Mouse (Mus musculus) liver, embryonic 15.5 days (tissue): ENCODE measurements at regions not wholly inside any gene's neighbourhood (a gene's known extent, or its start where the extent isn't known, plus 50 kb on each side); places are given as distances from the start of the nearest gene placed in this dataset.

Source experiments
- ATAC-seq: fragments of 200-750 bp; cut with Nextera tagmentation; 2 replicates; pipeline ENCODE4 v1.8.0; 2017; ENCODE audit warnings: moderate number of reproducible peaks, mild to moderate bottlenecking, moderate library complexity; ENCODE audit not compliant: insufficient read depth
- H3K27ac ChIP-seq: fragments of 300-500 bp; sonication (generic); replicated peaks from 2 replicates; pipeline ENCODE4 v1.5.1; 2015; ENCODE audit warnings: mild to moderate bottlenecking, inconsistent platforms
- H3K27me3 ChIP-seq: fragments of 300-500 bp; sonication (generic); 2 replicates; pipeline ENCODE4 v1.6.1; 2015; ENCODE audit warnings: mild to moderate bottlenecking, inconsistent platforms
- H3K36me3 ChIP-seq: fragments of 300-500 bp; sonication (generic); replicated peaks from 2 replicates; pipeline ENCODE4 v1.6.1; 2015; ENCODE audit warnings: moderate library complexity, mild to moderate bottlenecking, inconsistent platforms
- H3K4me1 ChIP-seq: fragments of 300-500 bp; sonication (generic); replicated peaks from 2 replicates; pipeline ENCODE4 v1.6.1; 2015; ENCODE audit warnings: inconsistent platforms
- H3K4me2 ChIP-seq: fragments of 300-500 bp; sonication (generic); 2 replicates; pipeline ENCODE4 v1.6.1; 2015; ENCODE audit warnings: moderate library complexity, mild to moderate bottlenecking, inconsistent platforms
- H3K4me3 ChIP-seq: fragments of 300-500 bp; sonication (generic); replicated peaks from 2 replicates; pipeline ENCODE4 v1.5.1; 2015; ENCODE audit warnings: mild to moderate bottlenecking, inconsistent platforms
- H3K9ac ChIP-seq: fragments of 300-500 bp; sonication (generic); 2 replicates; pipeline ENCODE4 v1.6.1; 2015; ENCODE audit warnings: moderate library complexity, mild to moderate bottlenecking, inconsistent platforms
- H3K9me3 ChIP-seq: fragments of 300-500 bp; sonication (generic); replicated peaks from 2 replicates; pipeline ENCODE4 v1.6.1; 2016; ENCODE audit warnings: inconsistent platforms
- WGBS: fragments of 180-500 bp; shearing (Covaris S2); methylation state at CpG from one replicate; pipeline ENCODE4 v1.1.7; 2015; ENCODE audit warnings: mixed read lengths; ENCODE audit not compliant: insufficient replicate concordance; 5-methylcytosine and 5-hydroxymethylcytosine counted together

DNA sequence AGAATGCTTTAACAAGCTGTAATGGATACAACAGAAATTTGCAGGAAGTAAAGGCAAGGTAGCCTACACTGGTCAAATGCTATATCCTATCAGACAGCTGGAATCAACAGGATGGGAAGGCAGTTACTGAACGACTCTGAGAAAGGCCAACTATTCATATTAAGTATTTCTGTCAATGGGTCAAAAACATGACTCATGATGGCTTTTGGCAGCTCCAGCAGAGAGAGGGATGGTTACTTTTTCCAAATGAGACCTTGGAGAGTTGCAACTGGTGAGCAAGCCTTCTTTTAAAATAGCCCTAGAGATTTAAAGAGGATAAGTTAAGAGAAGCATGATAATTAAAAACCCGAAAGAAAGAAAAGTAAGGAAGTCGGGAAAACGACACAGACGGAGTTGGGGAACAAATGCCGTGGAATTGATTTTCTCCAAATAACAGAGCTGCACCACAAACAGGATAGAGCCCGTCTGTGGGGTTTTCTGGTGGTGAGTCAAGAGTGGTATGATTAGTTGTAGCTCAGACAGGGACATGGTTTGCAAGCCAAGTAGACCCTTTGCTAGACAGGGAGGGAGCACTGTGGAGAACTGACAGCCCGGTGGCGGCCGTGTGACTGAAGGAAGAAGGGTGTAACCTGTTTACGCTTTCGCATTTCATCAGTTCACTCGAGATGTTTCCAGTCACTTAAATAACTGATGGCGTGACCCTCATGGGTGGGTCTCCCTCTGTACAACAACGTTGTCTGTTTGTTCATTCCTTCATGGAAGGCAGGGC lies 3638.1 kb upstream of the Gm7489 start:
- Histone ChIP-seq H3K9ac (no peak overlapping the region), H3K4me3 (no peak overlapping the region), H3K4me2 (no peak overlapping the region), H3K36me3 (no peaks in the 10 kb centered on the region), H3K9me3 (no peaks in the 10 kb centered on the region), H3K27ac (no peak overlapping the region), H3K27me3 (no peaks in the 10 kb centered on the region), H3K4me1 (no peaks in the 10 kb centered on the region)
- no peak for ATAC-seq
- 76% methylated on average over 15 of the region's 15 CpGs for WGBS

DNA sequence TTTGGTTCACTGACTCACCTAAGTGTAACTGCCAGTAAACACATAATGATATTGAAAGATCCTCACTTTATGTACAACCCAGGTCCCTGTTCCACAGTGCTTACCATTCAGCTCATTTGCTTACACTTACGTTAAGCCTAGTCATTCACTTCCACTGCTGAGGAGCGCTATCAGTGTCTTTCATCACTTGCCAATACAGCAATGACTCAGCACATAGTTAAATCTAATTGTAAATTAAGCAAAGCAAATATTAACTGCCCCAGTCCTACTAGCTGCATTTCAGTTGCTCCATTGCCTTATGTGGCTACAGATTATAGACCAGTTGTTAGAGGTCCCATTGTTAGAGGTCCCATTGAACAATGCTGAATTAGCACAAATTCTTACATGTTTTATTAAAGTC lies 3624.6 kb upstream of the Gm7489 start:
- ATAC-seq: no peak
- WGBS: 36% methylated on average over 2 of the region's 2 CpGs
- Histone ChIP-seq H3K27me3 (no peaks in the 10 kb centered on the region), H3K9ac (no peak overlapping the region), H3K27ac (no peak overlapping the region), H3K4me3 (no peak overlapping the region), H3K4me1 (no peaks in the 10 kb centered on the region), H3K36me3 (no peaks in the 10 kb centered on the region), H3K4me2 (no peak overlapping the region), H3K9me3 (no peaks in the 10 kb centered on the region)

- no peak overlapping the region for H3K4me3 ChIP-seq
- WGBS: 64% methylated on average over 8 of the region's 8 CpGs
- H3K9ac ChIP-seq: no peak overlapping the region
- H3K9me3 ChIP-seq: no peaks in the 10 kb centered on the region
- H3K27ac ChIP-seq: no peak overlapping the region
- H3K27me3 ChIP-seq: no peaks in the 10 kb centered on the region
- ATAC-seq: no peak
- H3K4me1 ChIP-seq: no peaks in the 10 kb centered on the region
- no peaks in the 10 kb centered on the region for H3K36me3 ChIP-seq
- no peak overlapping the region for H3K4me2 ChIP-seq
Measured at GRCm38 (mm10) chr15:50261245-50261872, 3623.3 kb upstream of the Gm7489 start.

- no peak overlapping the region for H3K27ac ChIP-seq
- WGBS: 64% methylated on average over 1 of the region's 1 CpGs
- H3K9me3 ChIP-seq: no peaks in the 10 kb centered on the region
- no peak overlapping the region for H3K4me3 ChIP-seq
- H3K4me1 ChIP-seq: no peaks in the 10 kb centered on the region
- no peak overlapping the region for H3K4me2 ChIP-seq
- H3K27me3 ChIP-seq: no peaks in the 10 kb centered on the region
- no peak overlapping the region for H3K9ac ChIP-seq
- no peak for ATAC-seq
- no peaks in the 10 kb centered on the region for H3K36me3 ChIP-seq
Measured at GRCm38 (mm10) chr15:50267542-50267941, 3617.2 kb upstream of the Gm7489 start.

DNA sequence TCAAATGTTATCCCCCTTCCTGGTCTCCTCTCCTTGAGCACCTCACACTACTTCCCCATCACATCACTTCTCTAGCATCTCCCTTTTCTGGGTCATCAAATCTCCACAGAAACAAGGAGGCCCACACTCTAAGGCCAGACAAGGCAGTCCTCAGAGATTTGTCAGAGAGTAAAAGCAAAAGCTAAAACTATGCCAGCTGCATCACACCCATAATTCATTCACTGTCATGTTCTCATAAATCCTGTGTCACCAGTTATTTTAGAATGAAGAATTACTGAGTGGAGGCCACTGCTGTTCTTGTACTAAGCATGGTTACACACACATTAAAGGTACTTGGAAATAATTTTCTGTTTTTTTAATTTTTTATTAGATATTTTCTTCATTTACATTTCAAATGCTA lies 3613.1 kb upstream of the Gm7489 start:
- no peaks in the 10 kb centered on the region for H3K36me3 ChIP-seq
- no peak for ATAC-seq
- no peak overlapping the region for H3K9ac ChIP-seq
- no peak overlapping the region for H3K4me3 ChIP-seq
- no peak overlapping the region for H3K27ac ChIP-seq
- no peaks in the 10 kb centered on the region for H3K9me3 ChIP-seq
- H3K4me2 ChIP-seq: no peak overlapping the region
- H3K27me3 ChIP-seq: no peaks in the 10 kb centered on the region
- H3K4me1 ChIP-seq: no peaks in the 10 kb centered on the region

DNA sequence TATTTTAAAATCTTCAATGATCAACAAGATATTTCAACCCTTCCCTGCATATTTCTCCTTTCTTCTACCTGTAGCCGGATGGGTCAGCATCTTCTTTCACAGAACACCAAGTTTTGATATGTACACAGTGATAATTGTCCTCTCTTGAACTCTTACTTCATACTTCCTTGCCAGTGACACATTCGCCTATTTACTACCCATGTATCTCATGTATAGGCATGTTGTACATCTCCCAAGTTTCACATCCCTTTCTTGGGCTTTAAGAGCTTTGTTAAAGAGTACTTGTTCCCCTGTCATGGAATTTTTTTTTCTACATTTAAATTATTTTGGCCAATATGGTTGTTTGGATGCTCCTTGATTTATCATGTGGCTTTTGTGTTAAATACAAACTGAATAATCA lies 3602.1 kb upstream of the Gm7489 start:
- ATAC-seq: no peak
- Histone ChIP-seq H3K4me2 (no peak overlapping the region), H3K4me3 (no peak overlapping the region), H3K27me3 (no peaks in the 10 kb centered on the region), H3K9me3 (no peaks in the 10 kb centered on the region), H3K27ac (no peak overlapping the region), H3K36me3 (no peaks in the 10 kb centered on the region), H3K4me1 (no peaks in the 10 kb centered on the region), H3K9ac (no peak overlapping the region)
- 48% methylated on average over 2 of the region's 2 CpGs for WGBS

GRCm38 (mm10) chr15:50283491-50283890 lies 3601.2 kb upstream of the Gm7489 start:
- Histone ChIP-seq H3K9me3 (no peaks in the 10 kb centered on the region), H3K27ac (no peak overlapping the region), H3K27me3 (no peaks in the 10 kb centered on the region), H3K4me3 (no peak overlapping the region), H3K4me1 (no peaks in the 10 kb centered on the region), H3K36me3 (no peaks in the 10 kb centered on the region), H3K4me2 (no peak overlapping the region), H3K9ac (no peak overlapping the region)
- 81% methylated on average over 2 of the region's 2 CpGs for WGBS
- no peak for ATAC-seq

DNA sequence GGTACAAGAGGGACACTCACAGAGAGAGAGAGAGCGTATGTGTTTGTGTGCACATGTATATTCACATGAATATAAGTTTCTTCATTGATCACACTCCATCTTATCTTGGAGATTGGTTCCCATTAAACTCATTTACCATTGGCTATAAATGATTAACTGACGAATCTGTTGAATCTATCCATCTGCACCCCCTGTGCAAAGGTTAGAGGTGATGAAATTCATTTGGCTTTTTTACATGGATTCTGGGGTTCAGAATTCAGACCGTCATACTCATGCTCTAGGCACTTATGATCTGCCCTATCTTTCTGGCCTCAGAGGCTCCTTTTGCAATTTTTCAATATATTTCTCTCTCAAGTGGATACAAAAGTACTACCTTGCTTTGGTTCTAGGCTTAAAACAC lies 3582.9 kb upstream of the Gm7489 start:
- Histone ChIP-seq H3K36me3 (no peaks in the 10 kb centered on the region), H3K4me3 (no peak overlapping the region), H3K4me2 (no peak overlapping the region), H3K9me3 (no peaks in the 10 kb centered on the region), H3K9ac (no peak overlapping the region), H3K4me1 (no peaks in the 10 kb centered on the region), H3K27ac (no peak overlapping the region), H3K27me3 (no peaks in the 10 kb centered on the region)
- 59% methylated on average over 3 of the region's 3 CpGs for WGBS
- no peak for ATAC-seq

DNA sequence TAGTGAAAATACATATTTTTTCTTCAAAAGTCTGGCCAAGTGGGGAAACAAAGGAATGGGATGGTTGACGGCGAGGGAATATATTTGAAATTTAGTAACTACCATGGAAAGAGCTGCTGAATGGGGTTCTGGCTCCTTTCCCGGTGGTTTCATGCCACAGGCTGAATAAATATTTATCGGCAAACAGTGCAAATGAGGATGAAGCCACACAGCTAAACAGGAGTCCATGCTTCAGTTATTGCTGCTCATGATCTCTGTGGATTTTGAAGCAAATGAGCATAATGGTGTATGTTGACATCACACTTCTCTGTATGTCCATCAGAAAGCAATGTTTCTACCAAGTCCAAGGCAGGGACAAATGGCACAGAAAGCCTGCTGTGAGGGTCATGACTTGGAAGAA lies 3580.6 kb upstream of the Gm7489 start:
- no peak overlapping the region for H3K9ac ChIP-seq
- H3K4me3 ChIP-seq: no peak overlapping the region
- 77% methylated on average over 4 of the region's 4 CpGs for WGBS

GRCm38 (mm10) chr15:50320796-50321195 lies 3563.9 kb upstream of the Gm7489 start:
- no peak overlapping the region for H3K9ac ChIP-seq
- H3K27me3 ChIP-seq: no peaks in the 10 kb centered on the region
- no peaks in the 10 kb centered on the region for H3K36me3 ChIP-seq
- H3K9me3 ChIP-seq: no peaks in the 10 kb centered on the region
- no peaks in the 10 kb centered on the region for H3K4me1 ChIP-seq
- no peak overlapping the region for H3K4me2 ChIP-seq
- H3K4me3 ChIP-seq: no peak overlapping the region
- ATAC-seq: no peak
- no peak overlapping the region for H3K27ac ChIP-seq

More for the DNA sequence above, 3580.6 kb upstream of the Gm7489 start:
- Histone ChIP-seq H3K27ac (no peak overlapping the region), H3K9me3 (no peaks in the 10 kb centered on the region), H3K4me2 (no peak overlapping the region), H3K27me3 (no peaks in the 10 kb centered on the region), H3K36me3 (no peaks in the 10 kb centered on the region), H3K4me1 (no peaks in the 10 kb centered on the region)
- ATAC-seq: no peak

GRCm38 (mm10) chr15:50345536-50345935 lies 3539.2 kb upstream of the Gm7489 start:
- Histone ChIP-seq H3K4me2 (no peak overlapping the region), H3K27ac (no peak overlapping the region), H3K4me1 (no peaks in the 10 kb centered on the region), H3K4me3 (no peak overlapping the region), H3K9me3 (no peaks in the 10 kb centered on the region), H3K9ac (no peak overlapping the region), H3K27me3 (no peaks in the 10 kb centered on the region), H3K36me3 (no peaks in the 10 kb centered on the region)
- WGBS: 72% methylated on average over 5 of the region's 5 CpGs
- no peak for ATAC-seq

GRCm38 (mm10) chr15:50346953-50347352 lies 3537.8 kb upstream of the Gm7489 start:
- no peak for ATAC-seq
- H3K27ac ChIP-seq: no peak overlapping the region
- no peak overlapping the region for H3K4me3 ChIP-seq
- H3K9me3 ChIP-seq: no peaks in the 10 kb centered on the region
- H3K4me2 ChIP-seq: no peak overlapping the region
- H3K9ac ChIP-seq: no peak overlapping the region
- H3K36me3 ChIP-seq: no peaks in the 10 kb centered on the region
- H3K27me3 ChIP-seq: no peaks in the 10 kb centered on the region
- no peaks in the 10 kb centered on the region for H3K4me1 ChIP-seq
- WGBS: 60% methylated on average over 2 of the region's 2 CpGs
